Mouse (Mus musculus): ENCODE results near the gene Trappc13.
"Not testable (repeated sequence)": the region's sequence is repeated elsewhere in the genome, so short reads cannot be mapped to it uniquely, and the experiment has no call there.

GRCm38 (mm10) chr13:104195891-104196290, 17.6 kb upstream of the Trappc13 start:
- not testable (repeated sequence) for TF ChIP-seq CTCF (IDR thresholded peaks at IDR 0.05; ENCODE audit: control insufficient read depth, insufficient read depth, low read length); POLR2A (IDR thresholded peaks at IDR 0.05; ENCODE audit: borderline replicate concordance, control insufficient read depth, low read depth, low read length)

Data from bone marrow, adult 2 months (tissue).